Mouse (Mus musculus): ENCODE measurements around the gene Mob1a. TPM values are rescaled to one million over a fixed set of nuclear protein-coding genes. Genes with fewer than 3 reads are reported as not detected.
"Not testable (repeated sequence)": the region's sequence is repeated elsewhere in the genome, so short reads cannot be mapped to it uniquely, and the experiment has no call there.

Gene Mob1a
- total RNA-seq, 2 experiments from 2014 or later = 11.3 to 11.5 TPM

DNA sequence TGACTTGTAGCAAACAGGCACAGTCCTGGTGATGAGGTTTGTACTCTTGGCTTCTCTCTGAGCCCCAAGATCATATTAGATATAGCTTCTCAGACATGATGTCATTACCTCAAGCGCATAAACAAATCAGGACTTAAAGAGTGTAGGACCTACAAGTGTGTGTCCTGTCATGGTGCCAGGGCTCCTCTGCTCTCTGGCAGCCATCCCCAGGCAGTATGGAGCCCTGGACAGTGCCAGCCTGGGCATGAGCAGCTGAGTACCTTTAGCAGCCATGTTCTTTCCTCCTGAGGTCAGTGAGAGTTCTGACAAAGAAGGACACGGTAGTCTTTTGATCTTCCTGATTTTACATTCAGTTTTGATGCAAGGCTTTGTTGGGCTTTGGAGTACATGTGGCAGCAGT is 17.1 kb downstream of the Mob1a start:
- DNase-seq = no peak

DNA sequence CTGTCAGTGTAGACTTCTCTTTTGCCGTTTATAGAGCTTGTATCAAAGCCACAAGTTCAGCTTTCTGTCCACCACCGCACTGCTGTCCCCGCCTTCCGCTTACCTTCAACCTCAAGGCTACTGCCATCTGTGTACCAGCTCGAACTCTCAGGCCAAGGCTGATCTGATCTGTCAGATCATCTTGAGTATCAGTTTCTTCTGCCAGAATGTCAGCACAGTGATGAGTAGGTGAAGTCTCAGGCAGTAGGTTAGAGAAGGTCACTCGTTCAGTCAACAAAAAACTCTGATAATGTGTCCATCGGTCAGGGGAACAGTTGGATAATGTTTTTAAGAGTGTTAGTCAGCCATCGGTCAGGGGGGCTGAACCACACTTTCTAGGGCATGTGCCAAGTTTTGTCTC is 19.5 kb downstream of the Mob1a start:
- DNase-seq = not testable (repeated sequence)

DNA sequence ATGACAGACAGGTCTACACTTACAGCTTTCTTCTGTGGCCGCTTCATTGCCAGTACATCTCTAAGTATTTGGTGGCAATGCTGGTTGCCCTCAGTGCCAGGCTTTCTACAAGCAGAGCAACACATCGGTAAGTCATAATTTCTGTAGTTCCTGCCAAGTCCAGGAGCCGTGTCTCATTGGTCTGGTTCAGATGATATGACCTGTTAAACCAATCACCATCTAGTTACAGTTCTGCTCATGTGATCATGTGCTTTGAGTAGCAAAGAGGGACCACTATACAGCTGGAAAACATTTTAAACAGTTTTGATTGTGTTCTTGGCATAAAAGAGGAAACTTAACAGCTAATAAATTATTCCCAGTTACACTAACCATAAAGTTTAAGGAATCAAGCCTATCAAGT is 22.1 kb downstream of the Mob1a start:
- DNase-seq = no peak

DNA sequence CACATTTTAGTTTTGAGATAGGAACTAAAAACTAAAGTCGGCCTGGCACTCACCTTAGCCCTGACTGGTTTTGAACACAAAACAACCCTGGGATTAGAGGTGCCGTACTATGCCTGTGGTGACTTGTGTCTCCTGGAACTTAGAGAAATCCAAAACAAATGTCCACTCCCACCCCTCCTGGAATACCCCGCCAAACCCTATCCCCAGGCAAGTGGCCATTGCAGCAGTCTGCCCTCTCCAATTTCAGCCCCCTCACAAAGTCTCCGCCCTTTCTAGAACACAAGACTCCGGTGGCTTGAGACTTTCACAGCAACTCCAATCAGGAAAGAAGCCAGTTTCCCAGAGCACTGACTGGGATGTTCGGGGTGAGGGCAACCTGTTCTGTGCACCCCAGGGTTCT is 23.1 kb downstream of the Mob1a start, which contains the start of gene Bola3:
Gene Bola3, plus strand, starts transcription at position 275 of the 400 bp plus-strand sequence.
- DNase-seq = no peak

DNA sequence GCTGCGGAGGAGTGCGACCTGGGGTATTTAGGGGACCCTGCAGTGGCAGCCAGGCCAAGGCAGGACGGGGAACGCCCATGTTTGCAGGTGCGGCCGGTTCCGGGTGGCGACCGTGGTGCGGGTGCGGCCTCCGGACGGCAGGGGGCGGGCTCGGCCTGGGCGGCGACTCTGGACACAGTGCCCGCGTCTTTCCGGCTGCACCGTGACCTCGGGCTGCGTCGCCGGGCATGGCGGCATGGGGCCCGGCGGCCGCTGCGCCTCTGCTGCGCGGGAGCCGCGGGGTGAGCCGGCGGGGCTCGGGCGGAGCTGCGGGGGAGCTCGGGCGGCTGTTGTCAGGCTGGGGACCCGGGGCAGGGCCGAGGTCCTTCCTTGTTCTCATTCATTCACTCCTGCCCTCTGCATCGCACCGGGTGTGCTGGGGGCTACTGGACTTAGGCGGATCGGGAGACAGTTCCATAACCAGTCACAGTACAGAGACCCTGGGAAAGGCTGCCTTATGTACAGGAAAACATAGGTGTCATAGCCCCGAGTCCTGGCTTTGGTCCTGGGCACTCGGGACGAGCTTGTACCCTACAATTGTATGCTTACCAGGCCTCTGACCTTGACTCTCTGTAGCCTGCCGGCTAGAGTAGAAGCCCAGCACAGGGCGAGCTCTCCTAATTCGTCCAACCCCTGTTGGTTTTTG is 23.6 kb downstream of the Mob1a start:
- DNase-seq = peak; percentile 82

DNA sequence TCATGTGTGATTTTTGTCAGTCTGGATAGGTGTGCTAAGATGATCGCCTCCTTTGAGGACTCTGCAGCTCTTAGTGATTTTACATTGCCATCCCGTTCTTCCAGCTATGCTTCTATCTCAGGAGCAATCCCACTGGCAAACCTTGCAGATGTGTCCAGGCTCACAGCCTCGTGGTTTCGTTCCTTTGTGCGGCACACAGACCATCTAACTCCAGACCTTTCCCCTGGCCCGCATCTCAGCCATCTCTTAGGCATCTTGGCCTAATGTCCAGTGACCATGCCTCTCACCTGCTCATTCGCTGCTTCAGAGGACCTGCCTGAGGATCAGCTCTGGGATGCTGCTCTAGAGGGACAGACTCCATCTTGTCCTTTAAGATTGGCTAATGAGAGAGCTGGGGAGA is 24.4 kb downstream of the Mob1a start:
- no peak for DNase-seq

DNA sequence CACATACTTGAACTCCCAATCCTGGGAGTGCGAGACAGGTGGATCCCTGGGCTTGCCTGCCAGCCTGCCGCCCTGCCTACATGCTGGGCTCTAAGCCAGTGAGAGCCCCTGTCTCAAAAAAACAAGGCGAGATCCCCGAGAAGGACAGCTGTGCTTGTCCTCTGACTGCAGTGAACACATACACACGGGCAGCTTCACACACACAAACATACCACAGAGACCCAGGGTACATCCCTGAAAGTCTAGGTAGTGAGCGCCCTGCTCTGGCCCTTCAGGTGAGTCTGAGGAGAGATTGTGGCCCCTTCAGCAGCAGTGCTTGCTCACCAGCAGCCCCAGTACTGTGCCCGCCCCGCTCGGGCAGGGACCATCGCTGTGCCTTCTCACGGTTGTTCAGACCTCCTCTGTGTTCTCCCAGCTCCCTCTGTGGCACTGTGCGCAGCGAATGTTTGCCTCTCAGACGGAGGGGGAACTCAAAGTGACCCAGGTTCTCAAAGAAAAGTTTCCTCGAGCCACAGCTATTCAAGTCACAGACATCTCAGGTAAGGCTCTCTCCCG is 25.1 kb downstream of the Mob1a start:
- DNase-seq = no peak

DNA sequence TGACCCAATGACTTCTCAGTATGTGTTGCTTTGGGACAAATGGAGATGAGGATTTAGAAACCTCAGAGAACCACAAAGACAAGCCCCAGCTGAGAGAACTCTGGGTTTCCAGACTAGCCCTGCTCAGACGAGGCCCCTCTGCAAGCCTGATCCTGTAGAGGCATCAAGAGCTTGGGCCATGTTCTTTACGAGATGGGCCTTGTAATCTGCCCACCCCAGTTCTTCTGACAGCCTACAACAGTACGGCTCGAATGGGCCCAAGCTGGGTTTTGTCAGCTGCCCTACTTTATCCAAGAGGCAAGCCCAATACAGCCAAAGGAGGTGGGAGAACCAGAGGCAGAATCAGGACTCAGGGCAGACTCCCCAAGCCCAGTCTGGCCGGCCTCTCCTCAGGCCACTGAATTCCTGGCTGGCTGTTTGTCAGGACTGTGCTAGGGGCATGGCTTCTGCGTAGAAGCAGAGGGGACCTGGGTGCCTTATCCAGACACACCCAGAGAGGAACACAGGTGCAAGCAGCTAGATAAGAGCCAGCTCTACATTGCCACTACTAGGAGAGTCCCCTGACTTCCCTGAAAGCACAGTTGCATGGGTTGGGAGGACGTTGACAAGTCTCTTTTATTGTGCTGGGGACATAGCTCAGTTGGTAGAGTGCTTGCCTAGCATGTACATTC is 25.8 kb downstream of the Mob1a start:
- no peak for DNase-seq

DNA sequence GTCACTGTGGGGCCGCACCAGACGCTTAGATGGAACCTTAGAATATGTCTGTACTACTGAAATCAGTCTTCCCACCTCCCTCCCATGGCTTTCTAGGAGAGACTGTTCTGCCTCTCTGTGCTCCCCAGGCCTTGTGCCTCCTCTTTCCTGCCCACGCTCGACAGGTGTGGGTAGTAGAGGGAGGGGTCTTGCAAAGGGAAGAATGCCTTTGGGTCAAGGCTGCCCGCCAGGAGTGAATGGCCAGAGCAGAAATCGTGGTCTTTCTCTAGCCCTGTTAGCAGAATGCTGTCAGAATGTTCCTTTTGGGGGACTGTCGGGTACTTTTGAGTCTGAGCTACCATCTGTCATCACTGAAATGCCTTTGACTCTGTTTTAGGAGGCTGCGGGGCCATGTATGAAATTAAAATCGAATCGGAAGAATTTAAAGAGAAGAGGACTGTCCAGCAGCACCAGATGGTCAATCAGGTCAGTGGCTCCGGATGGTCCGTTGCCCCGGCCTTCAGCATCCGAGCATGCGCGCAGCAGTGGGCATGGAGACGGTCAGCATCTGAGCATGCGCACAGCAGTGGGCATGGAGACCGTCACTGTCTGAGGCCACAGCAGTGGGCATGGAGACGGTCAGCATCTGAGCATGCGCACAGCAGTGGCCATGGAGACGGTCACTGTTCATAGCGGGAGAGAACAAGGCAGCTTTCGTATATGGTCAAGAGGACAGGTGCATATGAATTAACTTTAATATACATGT is 27.0 kb downstream of the Mob1a start:
- no peak for DNase-seq

DNA sequence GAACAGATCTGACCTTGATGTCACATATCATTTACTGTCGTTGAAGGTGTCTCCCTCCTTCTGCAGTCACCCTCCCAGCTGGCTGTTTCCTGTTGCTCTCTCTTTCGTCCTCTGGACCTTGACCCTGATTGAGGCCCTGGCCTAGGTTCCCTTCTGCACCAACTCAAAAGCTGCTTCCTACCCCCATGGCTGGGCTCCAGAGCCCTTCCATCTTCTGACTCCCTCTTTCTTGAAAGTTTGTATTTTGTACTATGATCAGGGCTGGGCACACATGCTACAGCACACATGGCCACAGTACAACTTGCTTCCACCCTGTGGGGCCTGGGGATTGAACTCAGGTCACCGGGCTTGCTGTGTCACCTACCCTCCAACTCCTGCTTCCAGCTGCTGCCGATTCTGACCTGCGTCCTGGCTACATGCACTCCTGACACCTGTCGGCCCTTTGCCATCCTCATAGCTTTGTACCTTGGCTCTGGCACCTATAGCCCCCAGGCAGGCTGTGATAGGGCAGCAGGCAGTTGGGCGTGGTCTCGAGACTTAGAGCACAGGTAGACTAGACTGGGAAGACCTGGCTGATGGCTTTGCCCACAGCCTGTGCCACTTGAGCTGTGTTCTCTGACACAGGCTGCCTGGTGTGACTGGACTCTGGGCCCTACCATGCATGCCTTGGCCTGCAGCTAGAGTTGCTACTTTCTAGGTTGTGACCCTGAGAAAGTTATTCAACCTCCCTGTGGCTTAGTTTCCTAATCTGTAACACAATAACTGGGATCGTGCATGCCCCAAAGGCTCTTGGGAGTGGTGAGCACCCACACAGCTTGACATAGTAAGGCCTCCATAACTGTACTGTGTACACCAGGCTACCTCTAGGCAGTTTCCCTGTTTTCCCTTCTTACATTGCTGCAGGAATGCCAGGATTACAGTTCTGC is 29.3 kb downstream of the Mob1a start:
- no peak for DNase-seq

DNA sequence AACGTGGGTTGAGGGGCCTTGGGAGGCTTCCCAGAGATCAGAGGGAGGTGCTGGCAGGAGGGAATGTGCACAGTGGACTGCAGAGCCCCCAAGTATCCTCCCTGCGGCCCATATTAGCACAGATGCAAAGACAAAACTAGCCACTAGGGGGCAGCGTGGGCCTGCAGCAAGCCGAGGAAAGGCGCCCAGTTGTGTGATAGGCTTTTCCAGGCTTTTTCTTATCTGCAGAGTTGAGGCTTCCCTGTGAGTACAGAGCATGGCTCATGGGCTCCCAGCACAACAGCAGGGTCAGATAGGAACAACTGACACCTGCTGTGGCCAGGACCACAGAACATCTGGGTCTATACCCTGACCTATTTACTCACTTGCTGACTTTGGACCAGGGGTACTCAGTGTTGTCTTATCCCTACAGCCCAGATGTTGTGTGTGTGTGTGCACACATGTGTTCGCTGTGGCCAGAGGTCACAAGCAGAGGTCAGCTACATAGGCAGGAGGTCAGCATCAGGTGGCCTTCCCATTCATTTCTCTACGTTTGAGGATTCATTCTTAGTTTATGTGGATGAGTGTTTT is 30.8 kb downstream of the Mob1a start:
- DNase-seq = peak; percentile 71

DNA sequence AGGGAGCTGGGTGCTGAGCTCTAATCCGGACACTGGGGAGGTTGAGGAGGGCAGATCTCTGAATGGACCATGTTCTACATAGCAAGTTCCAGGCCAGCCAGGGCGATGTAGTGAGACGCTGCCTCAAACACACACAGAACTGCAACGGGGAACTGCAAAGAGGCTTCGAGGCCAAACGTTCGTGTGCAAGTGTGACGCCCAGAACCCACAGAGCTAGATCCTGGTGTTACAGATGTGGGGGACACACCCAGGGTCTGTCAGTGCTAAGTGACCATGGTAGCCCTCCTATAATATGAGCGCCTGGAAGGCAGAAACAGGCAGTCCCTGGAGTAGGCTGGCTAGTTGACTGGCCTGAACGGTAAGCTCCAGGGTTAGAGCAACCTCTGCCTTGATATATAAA is 31.6 kb downstream of the Mob1a start:
- no peak for DNase-seq

DNA sequence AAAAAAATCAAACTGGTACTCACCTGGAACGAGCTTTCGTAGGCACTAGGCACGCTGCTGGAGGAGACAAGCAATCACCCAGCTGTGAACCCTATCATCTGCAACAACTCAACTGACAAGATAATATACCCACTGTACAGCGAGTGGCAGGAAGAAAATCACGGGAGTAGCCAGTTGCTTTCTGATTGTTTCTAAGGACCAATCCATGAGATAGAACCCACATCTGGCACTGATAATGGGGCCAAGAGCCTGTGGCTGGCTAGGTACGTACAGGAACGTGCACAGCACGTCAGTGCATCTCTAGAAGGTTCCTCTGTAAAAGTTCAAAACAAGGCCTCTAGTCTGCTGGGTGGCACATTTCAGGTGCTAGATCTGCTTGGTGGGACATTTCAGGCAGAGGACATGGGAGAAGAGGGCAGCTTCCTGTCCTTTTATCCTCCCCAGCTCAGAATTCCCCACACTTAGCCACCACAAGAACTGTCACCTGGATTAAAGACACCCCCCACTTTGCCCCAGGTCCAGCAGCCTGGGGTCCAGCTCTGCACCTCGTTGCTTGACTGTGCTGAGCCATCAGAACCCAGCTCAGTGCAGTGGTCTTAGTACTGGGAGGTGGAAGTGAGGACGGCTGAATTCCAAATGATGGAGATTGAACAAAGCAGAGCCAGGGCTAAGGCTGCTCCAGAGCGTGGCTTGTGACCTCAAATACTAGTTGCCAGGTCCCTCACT is 35.9 kb downstream of the Mob1a start:
- no peak for DNase-seq

DNA sequence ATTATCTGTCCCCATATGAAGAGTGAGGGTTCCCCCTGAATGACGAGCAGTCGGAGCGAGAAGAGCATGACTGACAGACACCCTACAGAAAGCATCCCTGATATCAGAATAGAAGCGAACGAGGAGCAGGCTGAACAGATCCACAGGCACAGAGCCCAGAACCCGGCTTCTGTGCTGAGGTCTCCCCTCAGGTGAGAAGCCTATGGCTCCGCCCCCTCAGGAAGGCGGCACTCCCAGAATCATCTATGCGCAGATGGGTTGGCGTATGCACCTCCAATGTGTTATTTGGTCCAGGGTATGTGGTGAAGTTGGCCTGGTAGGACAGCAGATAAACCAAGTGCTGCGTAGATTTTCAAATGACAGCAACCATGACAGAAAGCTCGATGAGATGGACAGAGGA is 37.3 kb downstream of the Mob1a start:
- DNase-seq = no peak

DNA sequence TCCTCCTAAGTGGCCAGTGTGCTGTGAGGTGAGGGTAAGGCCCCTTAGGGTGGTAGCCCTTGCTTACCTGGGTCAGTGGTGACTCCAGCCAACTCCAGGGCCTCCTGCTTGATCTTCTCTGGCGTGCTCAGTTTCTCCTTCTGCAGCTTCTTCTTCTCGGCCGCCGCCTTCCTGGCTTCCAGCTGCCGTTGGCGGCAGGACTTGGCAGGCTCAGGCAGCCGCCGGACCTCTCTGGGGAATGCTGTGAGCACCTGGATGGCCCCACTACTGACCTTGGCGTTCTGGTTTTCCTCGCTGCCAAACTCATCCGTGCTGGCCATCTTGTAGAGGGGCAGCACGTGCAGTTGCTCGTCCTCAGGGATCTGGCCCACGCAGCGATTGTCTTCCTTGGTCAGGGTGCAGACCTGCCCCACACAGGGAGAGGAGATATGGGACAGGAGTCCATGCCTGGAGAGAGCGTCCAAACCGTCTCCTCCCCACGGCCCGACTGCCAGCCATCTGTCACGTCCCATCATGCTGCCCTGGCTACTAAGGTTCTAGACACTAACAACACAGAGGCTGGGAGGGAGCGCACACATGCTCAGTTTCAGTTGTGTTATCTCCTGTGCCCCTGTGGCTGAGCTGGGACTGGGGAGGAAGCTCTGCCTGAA is 44.6 kb downstream of the Mob1a start:
- peak; percentile 29 for DNase-seq

DNA sequence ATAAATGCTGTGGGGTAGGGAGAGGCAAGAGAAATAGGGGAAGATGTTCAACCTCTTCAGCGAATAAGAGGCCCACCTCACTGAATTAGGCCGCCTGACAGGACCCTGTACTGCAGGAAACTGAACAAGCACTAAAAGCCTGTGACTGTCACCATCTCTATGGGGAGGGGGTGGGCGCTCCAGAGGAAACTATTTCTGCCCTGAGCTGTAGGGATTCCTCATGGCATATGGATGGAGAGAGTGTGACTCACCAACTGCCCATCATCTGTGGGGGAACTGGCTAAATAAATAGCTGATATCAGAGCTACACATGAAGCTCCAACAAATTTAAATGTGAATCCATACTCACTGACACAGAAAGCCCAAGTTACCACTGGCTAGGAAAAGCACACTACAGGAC is 45.5 kb downstream of the Mob1a start:
- no peak for DNase-seq

DNA sequence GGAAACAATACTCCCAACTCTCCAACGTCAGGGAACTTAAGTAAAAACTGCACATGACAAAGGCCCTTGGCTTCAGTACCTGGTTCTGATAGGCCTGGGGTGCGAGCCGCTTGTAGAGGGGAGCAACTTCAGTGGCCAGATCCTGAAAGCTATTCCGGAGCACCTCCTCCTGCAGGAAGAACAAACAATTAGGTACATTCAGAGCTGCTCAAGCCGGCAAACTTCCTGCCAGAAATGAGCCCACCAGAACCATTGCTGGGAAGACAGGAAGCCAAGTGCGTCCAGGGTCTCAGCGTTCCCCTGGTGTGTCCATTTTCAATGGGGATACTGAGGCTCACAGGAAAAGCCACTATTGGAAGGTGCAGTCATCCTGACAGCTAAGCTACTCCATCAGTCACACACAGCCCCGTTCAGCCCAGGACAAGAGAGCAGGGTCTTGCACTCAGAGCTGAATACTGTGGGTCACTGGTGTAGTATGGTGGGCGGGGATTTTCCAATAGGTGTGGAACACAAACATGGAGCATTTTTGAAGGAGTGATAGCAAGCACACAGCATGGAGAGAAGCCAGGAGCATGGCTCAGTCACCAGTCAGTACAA is 48.0 kb downstream of the Mob1a start:
- DNase-seq = no peak

DNA sequence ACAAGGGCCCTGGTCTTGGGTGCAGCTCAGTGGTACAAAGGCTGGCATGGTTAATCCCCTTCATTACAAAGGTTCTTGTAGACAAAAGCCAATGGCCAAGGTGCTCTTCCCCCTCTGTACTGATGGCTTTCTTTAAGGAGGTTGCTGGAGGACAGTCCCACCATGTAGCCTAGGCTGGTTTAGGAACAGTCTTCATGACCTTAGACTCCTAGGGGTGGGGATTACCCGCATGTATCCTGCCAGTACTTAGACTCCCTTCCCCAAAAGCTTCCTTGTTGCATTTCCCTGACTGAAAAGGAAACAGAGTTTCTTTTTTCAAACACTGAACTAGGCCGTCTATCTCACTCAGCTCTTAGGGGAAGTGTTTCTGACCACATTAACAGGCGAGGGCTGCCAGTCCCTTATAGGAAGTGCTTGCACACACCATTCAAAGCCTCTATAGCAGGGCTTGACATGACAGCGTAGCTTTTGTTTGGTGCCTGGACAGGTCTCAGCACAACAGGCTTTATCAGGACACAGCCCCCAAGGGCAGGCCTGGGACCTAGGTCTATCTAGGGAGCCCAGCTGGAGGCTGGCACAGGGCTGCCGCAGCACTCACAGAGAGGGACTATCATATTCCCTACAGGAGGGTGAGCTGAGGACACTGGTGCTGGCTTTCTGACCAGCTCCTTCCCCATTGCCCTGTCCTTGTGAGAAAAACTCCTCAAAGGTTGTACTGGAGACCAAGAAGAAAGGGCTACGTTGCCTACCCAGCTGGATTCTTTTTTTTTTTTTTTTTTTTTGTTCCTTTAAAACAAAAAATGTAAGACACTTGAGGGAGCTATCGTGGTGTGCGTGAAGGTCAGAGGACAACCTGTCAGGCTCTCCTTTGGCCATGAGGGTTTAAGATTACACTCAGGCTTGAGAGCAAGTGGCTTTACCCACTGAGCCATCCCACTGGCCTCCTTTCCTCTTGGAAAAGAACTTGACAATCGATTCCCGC is 56.0 kb downstream of the Mob1a start:
- DNase-seq = peak; percentile 67

Measured in gastrocnemius, postnatal 25 days (tissue).